7 mouse cellular contexts compared by ENCODE assay signal in genomic region chr3:41408821-41409737, GRCm38 (mm10).
DNase-seq lines count a peak whose midpoint lies in the region; ATAC-seq and TF ChIP-seq lines count a peak whose summit lies in the region.

No protein-coding gene starts in this region.

- no peak overlapping the region for H3K4me3 ChIP-seq in thymus, adult 2 months (ENCODE audit: control insufficient read depth, insufficient read depth, low read length)
- peak overlapping the region; percentile 16 for H3K4me3 ChIP-seq in embryonic facial prominence, embryonic 11.5 days (ENCODE audit: low read depth, low read length)
- peak overlapping the region; percentile 29 for H3K4me3 ChIP-seq in limb, embryonic 14.5 days (replicated peaks; ENCODE audit: low read length)

- TF ChIP-seq POLR2A in thymus, adult 2 months (IDR thresholded peaks at IDR 0.05; ENCODE audit: control insufficient read depth, extremely low read depth, insufficient read depth, low read length, poor library complexity): no peak
- no peak for TF ChIP-seq POLR2A in limb, embryonic 14.5 days (IDR thresholded peaks at IDR 0.05; ENCODE audit: borderline replicate concordance, extremely low read depth, insufficient read depth, insufficient read length)

- 0 out of 2 replicates have a peak, but pooled peaks have one; percentile 16 for TF ChIP-seq CTCF in thymus, adult 2 months (IDR thresholded peaks at IDR 0.05; ENCODE audit: borderline replicate concordance, control insufficient read depth, extremely low read depth, insufficient read depth, low read length, poor library complexity)

- peak overlapping the region; percentile 39 for H3K4me2 ChIP-seq in embryonic facial prominence, embryonic 11.5 days (ENCODE audit: low read depth, low read length)
- H3K4me2 ChIP-seq in limb, embryonic 14.5 days (replicated peaks; ENCODE audit: low read depth, low read length, severe bottlenecking): peak overlapping the region; percentile 55

- WGBS in thymus, adult 2 months: 48% methylated on average over 15 of the region's 15 CpGs
- whole genome bisulfite sequencing in embryonic facial prominence, embryonic 11.5 days: 32% methylated on average over 15 of the region's 15 CpGs
- WGBS in limb, embryonic 14.5 days: 20% methylated on average over 15 of the region's 15 CpGs

- no peak overlapping the region for H3K27ac ChIP-seq in thymus, adult 2 months (ENCODE audit: control insufficient read depth, insufficient read depth, low read length)
- H3K27ac ChIP-seq in embryonic facial prominence, embryonic 11.5 days (replicated peaks; ENCODE audit: low read depth, low read length): no peak overlapping the region
- no peak overlapping the region for H3K27ac ChIP-seq in limb, embryonic 14.5 days (replicated peaks; ENCODE audit: low read depth, low read length)

- H3K9ac ChIP-seq in embryonic facial prominence, embryonic 11.5 days (replicated peaks; ENCODE audit: low read length): peak overlapping the region; percentile 46
- H3K9ac ChIP-seq in limb, embryonic 14.5 days (ENCODE audit: low read depth, low read length, severe bottlenecking): peak overlapping the region; percentile 44; the same call in 1 of the 2 replicates

- peaks cover 4% of the 10 kb centered on the region; the same call in 1 of the 2 replicates for H3K4me1 ChIP-seq in thymus, adult 2 months (replicated peaks; ENCODE audit: control insufficient read depth, insufficient read depth, low read length)
- no peaks in the 10 kb centered on the region for H3K4me1 ChIP-seq in embryonic facial prominence, embryonic 11.5 days (ENCODE audit: control insufficient read depth, insufficient read depth, low read length)
- H3K4me1 ChIP-seq in limb, embryonic 14.5 days (ENCODE audit: control insufficient read depth, insufficient read depth, low read length): 0 out of 2 replicates have a peak, but pooled peaks cover 3% of the 10 kb centered on the region

- H3K36me3 ChIP-seq in thymus, adult 2 months (ENCODE audit: control insufficient read depth, insufficient read depth, low read length): no peaks in the 10 kb centered on the region
- H3K36me3 ChIP-seq in embryonic facial prominence, embryonic 11.5 days (replicated peaks; ENCODE audit: control insufficient read depth, insufficient read depth, low read depth, low read length): no peaks in the 10 kb centered on the region
- no peaks in the 10 kb centered on the region for H3K36me3 ChIP-seq in limb, embryonic 14.5 days (ENCODE audit: control insufficient read depth, insufficient read depth, low read length)

- DNase-seq in thymus, adult 2 months: no peak
- no peak for DNase-seq in thymus, postnatal 0 days (ENCODE audit: low spot score)
- peak; percentile 19 for DNase-seq in embryonic facial prominence, embryonic 11.5 days (ENCODE audit: low spot score)
- DNase-seq in heart, postnatal 4 days: peak; percentile 51
- DNase-seq in limb, embryonic 14.5 days (ENCODE audit: low spot score): peak; percentile 39
- DNase-seq in naive thymus-derived CD4-positive, alpha-beta T cell, adult 2 months (ENCODE audit: low read depth): peak; percentile 46
- DNase-seq in gastrocnemius, adult 18-20 months (ENCODE audit: low spot score): no peak

- H3K27me3 ChIP-seq in thymus, adult 2 months (ENCODE audit: control insufficient read depth, insufficient read depth, low read length): no peaks in the 10 kb centered on the region
- H3K27me3 ChIP-seq in embryonic facial prominence, embryonic 11.5 days (ENCODE audit: control insufficient read depth, insufficient read depth, low read length): no peaks in the 10 kb centered on the region
- H3K27me3 ChIP-seq in limb, embryonic 14.5 days (ENCODE audit: control insufficient read depth, insufficient read depth, low read length): no peaks in the 10 kb centered on the region

- peak; percentile 50; the same call in 1 of the 2 replicates for ATAC-seq in embryonic facial prominence, embryonic 11.5 days (replicated peaks; ENCODE audit: insufficient number of reproducible peaks, low FRiP score, low TSS enrichment, low read depth)
- ATAC-seq in limb, embryonic 14.5 days (ENCODE audit: low FRiP score, low read depth): peak; percentile 67

- H3K9me3 ChIP-seq in embryonic facial prominence, embryonic 11.5 days (replicated peaks; ENCODE audit: control insufficient read depth, low read length): no peaks in the 10 kb centered on the region
- H3K9me3 ChIP-seq in limb, embryonic 14.5 days (ENCODE audit: control insufficient read depth, low read length): no peaks in the 10 kb centered on the region

Comparison
In these comparisons a context has a peak if more than half of its experiments do, and no peak if none do; other contexts are left out.
1. DNase-seq: peak in embryonic facial prominence, embryonic 11.5 days (single experiment), heart, postnatal 4 days (single experiment), limb, embryonic 14.5 days (single experiment) and naive thymus-derived CD4-positive, alpha-beta T cell, adult 2 months (single experiment); none in thymus, adult 2 months (single experiment), thymus, postnatal 0 days (single experiment) and gastrocnemius, adult 18-20 months (single experiment).